Mouse (Mus musculus): ENCODE measurements around the gene Nemf.
A peak's percentile ranks its signal among the peaks of the same experiment; 100 is the strongest.
"Not testable (repeated sequence)": the region's sequence is repeated elsewhere in the genome, so short reads cannot be mapped to it uniquely, and the experiment has no call there.

Nemf gene

DNA sequence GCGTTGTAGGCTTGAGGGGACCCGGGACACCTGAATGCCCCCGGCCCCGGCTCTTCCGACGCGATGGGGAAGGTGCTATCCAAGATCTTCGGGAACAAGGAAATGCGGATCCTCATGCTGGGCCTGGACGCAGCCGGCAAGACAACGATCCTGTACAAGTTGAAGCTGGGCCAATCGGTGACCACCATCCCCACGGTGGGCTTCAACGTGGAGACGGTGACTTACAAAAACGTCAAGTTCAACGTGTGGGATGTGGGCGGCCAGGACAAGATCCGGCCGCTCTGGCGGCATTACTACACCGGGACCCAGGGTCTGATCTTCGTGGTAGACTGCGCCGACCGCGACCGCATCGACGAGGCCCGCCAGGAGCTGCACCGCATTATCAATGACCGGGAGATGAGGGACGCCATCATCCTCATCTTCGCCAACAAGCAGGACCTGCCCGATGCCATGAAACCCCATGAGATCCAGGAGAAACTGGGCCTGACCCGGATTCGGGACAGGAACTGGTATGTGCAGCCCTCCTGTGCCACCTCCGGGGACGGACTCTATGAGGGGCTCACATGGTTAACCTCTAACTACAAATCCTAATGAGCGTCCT, 15.9 kb upstream of the Nemf start:
- peak; percentile 41 to 55 for DNase-seq

DNA sequence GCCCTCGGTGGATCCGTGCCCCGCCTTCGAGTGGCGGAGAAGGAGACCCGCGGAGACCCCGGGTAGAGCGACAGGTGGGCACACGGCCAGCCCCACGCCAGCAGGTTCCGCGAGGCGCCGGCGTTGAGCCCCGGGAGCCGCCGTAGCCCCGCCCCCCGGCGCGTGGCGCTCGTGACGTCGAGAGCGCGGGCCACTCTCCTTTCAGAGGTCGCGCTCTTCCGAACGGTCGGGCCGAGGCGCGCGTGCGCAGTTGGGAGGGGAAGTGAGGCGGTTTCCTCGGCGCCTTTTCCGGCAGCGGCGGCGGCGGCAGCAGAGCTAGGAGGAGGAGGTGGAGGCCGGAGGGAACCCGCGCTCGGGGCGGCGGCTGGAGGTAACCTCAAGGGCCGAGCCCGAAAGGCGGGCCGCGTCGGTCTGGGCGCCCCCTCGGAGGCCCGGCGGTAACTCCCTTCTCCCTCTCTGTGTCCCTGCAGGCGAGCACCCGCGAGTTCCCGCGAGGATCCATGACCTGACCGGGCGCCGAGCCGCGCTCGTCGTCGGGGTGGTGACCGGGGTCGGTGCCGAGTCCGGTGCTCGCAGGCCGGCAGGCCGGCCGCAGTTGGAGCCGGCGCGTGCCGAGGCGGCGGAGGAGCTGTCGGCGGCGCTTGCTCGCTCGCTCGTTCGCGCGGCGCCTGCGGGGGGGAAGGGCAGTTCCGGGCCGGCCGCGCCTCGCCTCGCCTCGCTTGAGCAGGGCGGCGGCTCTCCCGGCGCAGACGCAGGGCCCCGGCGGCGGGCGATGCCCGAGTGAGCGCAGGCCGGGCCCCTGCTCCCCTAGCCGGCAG, 15.1 kb upstream of the Nemf start, which contains the start of the genes Arf6 and Gm9887:
Gene Arf6, plus strand, starts transcription at position 297 of the 818 bp plus-strand sequence.
Gene Gm9887, minus strand, starts transcription at position 605 of the 818 bp plus-strand sequence.
- peak; percentile 99 for DNase-seq

- DNase-seq, result no peak
These were observed 14.5 kb upstream of the Nemf start for GRCm38 (mm10) chr12:69371421-69371853.

- DNase-seq, result no peak
These were observed 14.0 kb upstream of the Nemf start for GRCm38 (mm10) chr12:69370936-69371335.

DNA sequence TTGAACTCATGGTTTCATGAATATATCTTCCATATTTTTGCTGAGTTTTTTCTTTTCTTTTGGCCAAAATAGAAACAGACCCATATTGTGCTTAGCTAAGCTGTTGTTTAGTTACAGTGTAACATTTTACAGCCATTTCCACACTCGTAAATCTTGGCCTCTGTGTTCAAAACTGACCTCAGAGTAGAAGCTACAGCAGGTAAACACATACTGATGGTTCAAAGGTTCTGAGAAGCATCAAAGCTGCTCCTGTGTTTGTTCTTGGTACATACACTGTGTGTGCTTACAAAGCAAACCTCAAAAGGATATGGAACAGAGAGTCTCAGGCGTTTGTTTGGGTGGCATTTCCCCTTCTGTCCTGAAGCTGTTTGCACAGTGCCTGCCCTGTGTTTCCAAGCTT, 10.6 kb upstream of the Nemf start:
- DNase-seq, result no peak

GRCm38 (mm10) chr12:69366424-69366823, 9.5 kb upstream of the Nemf start:
- no peak for DNase-seq

- no peak for DNase-seq
These were observed 8.8 kb upstream of the Nemf start for GRCm38 (mm10) chr12:69365757-69366156.

- DNase-seq, result peak; percentile 80 to 86
These were observed 7.2 kb upstream of the Nemf start for GRCm38 (mm10) chr12:69363899-69364762.

DNA sequence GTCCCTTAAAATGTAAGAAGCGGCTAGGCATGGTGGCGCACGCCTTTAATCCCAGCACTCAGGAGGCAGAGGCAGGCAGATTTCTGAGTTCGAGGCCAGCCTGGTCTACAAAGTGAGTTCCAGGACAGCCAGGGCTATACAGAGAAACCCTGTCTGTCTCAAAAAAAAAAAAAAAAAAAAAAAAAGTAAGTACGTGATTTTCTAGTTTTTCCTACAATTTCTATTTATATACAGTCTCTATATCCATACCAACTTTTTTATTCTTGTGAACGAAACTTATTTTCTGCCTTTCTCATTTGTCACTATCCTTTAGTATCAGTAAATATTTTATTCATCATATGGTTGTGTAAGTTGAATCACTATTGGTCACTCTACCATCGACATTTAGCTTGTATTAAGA, 6.1 kb upstream of the Nemf start:
- DNase-seq, result not testable (repeated sequence)

DNA sequence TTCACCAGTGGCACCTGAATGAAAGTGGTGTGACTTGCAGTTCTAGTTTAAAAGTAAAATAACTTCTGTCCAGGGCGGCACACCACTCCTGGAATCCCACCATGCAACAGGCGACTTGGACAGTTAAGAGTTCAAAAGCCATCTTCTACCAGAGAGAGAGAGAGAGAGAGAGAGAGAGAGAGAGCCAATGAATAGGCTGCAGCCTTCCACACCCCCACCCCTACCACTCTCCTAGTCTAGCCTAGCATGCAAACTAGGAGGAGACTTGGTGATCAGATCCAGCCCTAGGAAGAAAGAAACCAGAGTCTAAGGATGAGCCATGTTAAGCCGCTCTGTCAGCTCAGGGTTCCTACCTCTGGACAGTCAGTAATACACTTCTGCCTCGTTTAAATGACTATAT, 5.4 kb upstream of the Nemf start:
- DNase-seq, result no peak

DNA sequence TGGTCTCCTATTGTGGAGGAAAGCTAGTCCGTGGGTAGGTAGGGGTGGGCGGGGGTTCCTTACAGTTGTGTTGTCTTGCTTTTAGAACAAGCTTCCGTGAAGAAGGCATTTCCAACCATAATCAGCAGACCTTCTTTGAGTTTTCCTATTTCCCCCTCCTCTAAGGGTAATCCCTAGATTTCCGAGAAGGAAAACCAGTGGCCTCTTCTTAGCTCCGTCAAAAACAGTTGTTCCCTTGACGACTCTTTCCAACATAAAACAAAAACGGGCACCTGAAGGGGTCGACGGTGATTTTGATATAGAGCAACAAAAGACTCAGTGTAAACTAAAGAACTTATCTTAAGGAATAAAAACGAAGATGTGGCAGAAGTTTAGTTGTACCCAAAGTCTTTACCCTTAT, 5.0 kb upstream of the Nemf start:
- DNase-seq, result no peak

- DNase-seq, result peak; percentile 99
These were observed 4.3 kb upstream of the Nemf start for GRCm38 (mm10) chr12:69360997-69361899.

DNA sequence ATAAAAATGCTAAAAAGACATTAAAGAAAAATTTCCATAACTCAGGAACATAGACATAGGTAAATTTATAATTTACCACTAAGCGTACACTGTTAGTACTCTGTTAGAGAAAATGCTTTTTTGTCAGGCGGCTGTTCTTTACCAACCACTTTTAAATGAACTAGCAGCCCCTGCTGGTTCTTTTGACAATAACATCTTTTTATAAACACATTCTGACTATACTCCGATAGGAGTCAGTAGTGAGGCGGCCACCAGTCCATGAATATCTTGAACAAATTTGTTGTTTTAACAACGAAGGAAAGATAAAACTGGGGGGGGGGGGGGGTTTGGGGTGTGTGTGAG, 3.7 kb upstream of the Nemf start:
- DNase-seq, result peak in 1 of 2 experiments; percentile 58

DNA sequence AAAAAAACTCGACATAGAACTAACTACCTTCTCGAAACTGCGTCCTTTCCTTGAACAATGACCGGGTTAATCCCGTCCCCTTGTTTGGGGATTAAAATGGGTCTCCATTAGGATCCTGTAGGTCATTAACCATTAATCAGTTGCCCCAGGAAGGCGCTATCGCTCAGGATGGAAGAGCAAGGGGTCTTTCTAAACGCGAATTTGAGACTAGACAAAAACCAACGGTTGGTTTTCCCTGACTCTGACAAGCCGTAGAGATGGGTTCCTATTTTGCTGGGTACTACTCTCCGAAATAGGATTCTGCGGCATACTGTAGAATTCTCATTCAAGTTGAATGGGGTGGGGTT, 308 bp upstream of the Nemf start:
- peak in 1 of 2 experiments; percentile 17 for DNase-seq

- no peak for DNase-seq
These were observed 5.3 kb downstream of the Nemf start for GRCm38 (mm10) chr12:69351685-69352084.

- no peak for DNase-seq
These were observed 7.0 kb downstream of the Nemf start for GRCm38 (mm10) chr12:69349928-69350327.

- peak; percentile 48 to 51 for DNase-seq
These were observed 23.4 kb downstream of the Nemf start for GRCm38 (mm10) chr12:69333547-69333946.

GRCm38 (mm10) chr12:69332147-69332546, 24.8 kb downstream of the Nemf start:
- no peak for DNase-seq

- DNase-seq, result no peak
These were observed 25.8 kb downstream of the Nemf start for GRCm38 (mm10) chr12:69331187-69331586.

DNA sequence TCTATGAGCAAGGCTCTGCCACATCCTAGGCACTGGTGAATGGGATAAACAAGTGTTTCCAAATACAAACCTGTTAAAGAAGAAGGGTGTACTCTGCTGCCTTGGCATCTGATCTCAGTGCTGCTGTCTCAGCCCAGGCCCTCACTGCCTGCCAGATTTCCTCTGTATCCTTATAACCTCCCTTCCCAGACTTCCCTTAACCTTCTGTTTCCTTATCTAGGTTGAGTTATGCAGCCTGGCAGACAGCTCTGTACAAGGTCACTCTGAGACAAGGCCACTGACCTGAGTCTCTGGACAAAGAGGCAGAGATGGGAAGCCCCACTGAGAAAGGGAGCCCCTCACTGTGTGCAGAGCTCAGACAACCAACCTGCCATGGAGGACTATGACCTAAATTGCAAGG, 38.5 kb downstream of the Nemf start:
- no peak for DNase-seq

GRCm38 (mm10) chr12:69309659-69310058, 47.3 kb downstream of the Nemf start:
- DNase-seq, result no peak

DNA sequence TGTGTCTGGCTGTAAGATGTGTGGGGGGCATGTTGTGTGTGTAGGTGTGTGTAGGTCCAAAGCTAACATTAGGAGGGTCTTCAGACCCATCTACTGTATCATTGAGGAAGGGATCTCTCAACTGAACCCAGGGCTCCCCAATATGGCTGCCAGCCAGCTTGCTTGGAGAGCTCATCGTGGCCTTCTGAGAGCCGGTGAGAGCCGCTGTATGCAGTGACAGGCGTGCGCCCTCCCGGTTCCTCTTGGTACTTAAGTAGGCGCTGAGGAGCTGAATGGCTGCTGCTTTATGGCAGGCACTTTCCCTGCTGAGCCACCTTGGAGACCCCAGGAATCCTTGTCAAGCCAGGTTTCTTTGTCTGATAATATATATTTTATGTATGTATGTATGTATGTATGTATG, 50.6 kb downstream of the Nemf start:
- DNase-seq, result no peak
